Mouse (Mus musculus): Measurements from ENCODE around the gene Itk. TPM values are rescaled to one million over a fixed set of nuclear protein-coding genes. Genes with fewer than 3 reads are reported as not detected.

Itk gene
- polyA plus RNA-seq, 1 experiment from 2014 or later = 0.14 TPM

DNA sequence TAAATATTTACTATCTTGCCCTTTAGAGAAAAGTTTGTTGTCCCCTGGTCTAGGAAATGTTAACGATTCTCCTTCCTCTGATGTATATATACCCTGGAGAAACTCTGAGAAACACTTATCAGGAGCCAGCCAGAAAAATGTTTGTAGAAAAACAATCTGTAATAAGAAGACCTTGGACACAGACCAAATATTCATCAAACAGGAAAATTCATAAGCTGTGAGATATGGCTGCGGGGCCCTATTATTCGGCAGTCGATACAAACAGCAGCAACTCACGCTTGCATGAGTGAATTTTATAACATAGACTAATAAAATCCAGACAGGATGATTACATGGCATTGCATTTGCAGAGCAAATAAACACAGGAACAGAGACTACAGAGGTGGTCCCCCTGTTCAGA is 29.5 kb upstream of the Itk start:
- H3K27me3 ChIP-seq (replicated peaks; ENCODE audit: control insufficient read depth, insufficient read depth, low read length) = no peaks in the 10 kb centered on the region
- DNase-seq (ENCODE audit: low spot score) (no peak), ATAC-seq (replicated peaks; ENCODE audit: low FRiP score) (no peak)
- no peak overlapping the region for H3K27ac ChIP-seq (ENCODE audit: low read depth, low read length)
- H3K4me1 ChIP-seq (replicated peaks; ENCODE audit: control insufficient read depth, insufficient read depth, low read length) = no peaks in the 10 kb centered on the region
- no peak overlapping the region for H3K9ac ChIP-seq (ENCODE audit: low read depth, low read length)
- no peaks in the 10 kb centered on the region for H3K36me3 ChIP-seq (ENCODE audit: control insufficient read depth, insufficient read depth, low read length)
- 81% methylated on average over 5 of the region's 5 CpGs for WGBS
- no peak overlapping the region for H3K4me3 ChIP-seq (ENCODE audit: low read depth, low read length)
- no peak overlapping the region for H3K4me2 ChIP-seq
- H3K9me3 ChIP-seq (ENCODE audit: control insufficient read depth, low read length) = no peaks in the 10 kb centered on the region

DNA sequence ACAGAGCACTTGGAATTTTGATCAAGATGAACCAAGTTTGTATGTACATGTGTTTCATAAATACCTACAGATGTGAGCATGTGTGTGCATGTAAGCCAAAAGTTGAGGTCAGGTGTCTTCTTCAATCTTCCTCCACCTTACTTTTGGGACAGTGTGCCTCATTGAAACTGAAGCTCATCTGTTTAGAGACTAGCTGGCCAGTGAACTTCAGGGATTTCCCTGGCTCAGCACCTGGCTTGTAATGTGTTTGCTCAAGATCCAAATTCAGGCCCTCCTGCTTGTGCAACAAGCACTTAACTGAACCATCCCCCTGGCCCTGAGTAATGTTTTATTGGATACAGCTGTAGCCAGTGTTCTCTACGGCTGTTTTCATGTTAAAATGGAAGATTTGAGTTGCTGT is 29.1 kb upstream of the Itk start:
- 49% methylated on average over 1 of the region's 1 CpGs for WGBS
- no peak for DNase-seq (ENCODE audit: low spot score)
- Histone ChIP-seq H3K4me1 (replicated peaks; ENCODE audit: control insufficient read depth, insufficient read depth, low read length) (no peaks in the 10 kb centered on the region), H3K9me3 (ENCODE audit: control insufficient read depth, low read length) (no peaks in the 10 kb centered on the region), H3K27me3 (replicated peaks; ENCODE audit: control insufficient read depth, insufficient read depth, low read length) (no peaks in the 10 kb centered on the region), H3K4me2 (no peak overlapping the region), H3K9ac (ENCODE audit: low read depth, low read length) (no peak overlapping the region), H3K36me3 (ENCODE audit: control insufficient read depth, insufficient read depth, low read length) (no peaks in the 10 kb centered on the region), H3K27ac (ENCODE audit: low read depth, low read length) (no peak overlapping the region), H3K4me3 (ENCODE audit: low read depth, low read length) (no peak overlapping the region)
- no peak for ATAC-seq (replicated peaks; ENCODE audit: low FRiP score)

DNA sequence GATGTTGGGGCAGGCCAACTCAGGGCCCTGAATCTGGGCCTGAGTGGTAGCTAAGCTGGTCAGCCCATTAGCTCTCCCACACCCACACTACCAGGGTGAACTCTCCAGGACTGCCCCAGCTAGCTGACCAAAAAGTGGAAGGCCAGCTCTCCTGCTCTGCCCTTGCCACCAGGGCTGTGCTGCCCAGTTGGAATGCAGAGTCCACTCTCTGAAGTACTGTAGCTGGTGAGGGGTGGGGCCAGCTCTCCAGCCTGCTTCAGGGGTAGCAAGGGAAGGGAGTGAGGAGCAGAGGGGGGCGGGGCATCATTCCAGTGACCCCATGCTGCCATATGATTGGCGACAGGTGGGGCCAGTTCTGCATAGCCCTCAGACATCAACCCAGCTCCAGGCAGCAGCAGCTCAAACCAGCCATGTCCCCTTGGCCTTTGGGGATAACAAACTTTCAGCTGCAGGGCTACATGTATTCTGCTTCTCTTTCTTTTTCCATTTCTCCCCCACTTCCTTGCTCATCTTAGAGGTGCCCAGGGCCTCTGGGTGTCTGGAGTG is 20.8 kb upstream of the Itk start:
- no peak overlapping the region for H3K4me3 ChIP-seq (ENCODE audit: low read depth, low read length)
- ATAC-seq (replicated peaks; ENCODE audit: low FRiP score) (no peak), DNase-seq (ENCODE audit: low spot score) (no peak)
- H3K36me3 ChIP-seq (ENCODE audit: control insufficient read depth, insufficient read depth, low read length) = no peaks in the 10 kb centered on the region
- no peaks in the 10 kb centered on the region for H3K4me1 ChIP-seq (replicated peaks; ENCODE audit: control insufficient read depth, insufficient read depth, low read length)
- no peak overlapping the region for H3K27ac ChIP-seq (ENCODE audit: low read depth, low read length)
- no peaks in the 10 kb centered on the region for H3K9me3 ChIP-seq (ENCODE audit: control insufficient read depth, low read length)
- H3K9ac ChIP-seq (ENCODE audit: low read depth, low read length) = no peak overlapping the region
- WGBS = 50% methylated on average over 2 of the region's 2 CpGs
- H3K27me3 ChIP-seq (replicated peaks; ENCODE audit: control insufficient read depth, insufficient read depth, low read length) = no peaks in the 10 kb centered on the region
- no peak overlapping the region for H3K4me2 ChIP-seq

DNA sequence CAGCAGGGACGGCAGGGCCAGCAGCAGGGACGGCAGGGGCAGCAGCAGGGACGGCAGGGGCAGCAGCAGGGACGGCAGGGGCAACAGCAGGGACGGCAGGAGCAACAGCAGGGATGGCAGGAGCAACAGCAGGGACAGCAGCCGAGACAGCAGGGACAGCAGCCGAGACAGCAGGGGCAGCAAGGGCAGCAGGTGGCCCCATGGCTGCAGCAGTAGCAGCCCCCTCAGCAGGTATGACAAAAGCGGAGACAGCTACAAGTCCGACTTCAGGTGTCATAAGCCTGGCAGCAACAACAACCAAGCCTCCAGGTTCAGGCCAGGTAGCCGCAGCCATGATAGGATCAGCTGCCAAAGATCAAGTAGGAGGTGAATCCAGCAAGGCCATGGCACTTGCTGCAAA is 17.4 kb upstream of the Itk start:
- Histone ChIP-seq H3K27ac (ENCODE audit: low read depth, low read length) (no peak overlapping the region), H3K36me3 (ENCODE audit: control insufficient read depth, insufficient read depth, low read length) (no peaks in the 10 kb centered on the region), H3K4me1 (replicated peaks; ENCODE audit: control insufficient read depth, insufficient read depth, low read length) (no peaks in the 10 kb centered on the region), H3K4me2 (no peak overlapping the region), H3K4me3 (ENCODE audit: low read depth, low read length) (no peak overlapping the region), H3K27me3 (replicated peaks; ENCODE audit: control insufficient read depth, insufficient read depth, low read length) (no peaks in the 10 kb centered on the region), H3K9ac (ENCODE audit: low read depth, low read length) (no peak overlapping the region), H3K9me3 (ENCODE audit: control insufficient read depth, low read length) (no peaks in the 10 kb centered on the region)
- DNase-seq (ENCODE audit: low spot score) (no peak), ATAC-seq (replicated peaks; ENCODE audit: low FRiP score) (no peak)
- WGBS = 53% methylated on average over 10 of the region's 10 CpGs

- no peaks in the 10 kb centered on the region for H3K27me3 ChIP-seq (replicated peaks; ENCODE audit: control insufficient read depth, insufficient read depth, low read length)
- WGBS = 82% methylated on average over 16 of the region's 16 CpGs
- DNase-seq (ENCODE audit: low spot score) (no peak), ATAC-seq (replicated peaks; ENCODE audit: low FRiP score) (no peak)
- H3K4me2 ChIP-seq = no peak overlapping the region
- H3K36me3 ChIP-seq (ENCODE audit: control insufficient read depth, insufficient read depth, low read length) = no peaks in the 10 kb centered on the region
- H3K4me1 ChIP-seq (replicated peaks; ENCODE audit: control insufficient read depth, insufficient read depth, low read length) = no peaks in the 10 kb centered on the region
- no peaks in the 10 kb centered on the region for H3K9me3 ChIP-seq (ENCODE audit: control insufficient read depth, low read length)
- H3K4me3 ChIP-seq (ENCODE audit: low read depth, low read length) = no peak overlapping the region
- H3K27ac ChIP-seq (ENCODE audit: low read depth, low read length) = no peak overlapping the region
- H3K9ac ChIP-seq (ENCODE audit: low read depth, low read length) = no peak overlapping the region
Measured at GRCm38 (mm10) chr11:46404986-46405385, 15.7 kb upstream of the Itk start.

DNA sequence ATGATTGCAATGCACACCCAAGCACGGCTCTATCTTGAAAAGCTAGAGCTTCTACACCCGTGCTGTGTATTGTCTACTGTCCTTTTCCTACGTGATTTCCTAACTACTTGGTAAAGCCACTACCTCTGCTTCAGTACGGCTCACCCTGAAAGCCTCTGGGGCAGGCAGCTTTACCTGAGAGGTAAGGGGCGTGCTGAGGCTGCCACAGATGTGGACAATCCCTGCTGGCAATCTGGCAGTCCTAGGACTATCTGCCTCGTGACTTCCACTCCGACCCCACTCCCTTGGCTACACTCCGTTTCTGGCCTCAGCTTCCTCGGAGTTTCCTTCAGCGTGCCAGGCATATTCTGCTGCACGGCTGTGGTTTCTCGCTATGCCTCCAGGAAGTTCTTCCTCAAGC is 12.2 kb upstream of the Itk start:
- no peak overlapping the region for H3K27ac ChIP-seq (ENCODE audit: low read depth, low read length)
- no peak for ATAC-seq (replicated peaks; ENCODE audit: low FRiP score)
- 72% methylated on average over 12 of the region's 12 CpGs for WGBS
- no peak for DNase-seq (ENCODE audit: low spot score)
- no peaks in the 10 kb centered on the region for H3K9me3 ChIP-seq (ENCODE audit: control insufficient read depth, low read length)
- no peaks in the 10 kb centered on the region; the same call in 1 of the 2 replicates for H3K4me1 ChIP-seq (replicated peaks; ENCODE audit: control insufficient read depth, insufficient read depth, low read length)
- no peaks in the 10 kb centered on the region for H3K27me3 ChIP-seq (replicated peaks; ENCODE audit: control insufficient read depth, insufficient read depth, low read length)
- no peaks in the 10 kb centered on the region for H3K36me3 ChIP-seq (ENCODE audit: control insufficient read depth, insufficient read depth, low read length)
- no peak overlapping the region for H3K4me3 ChIP-seq (ENCODE audit: low read depth, low read length)
- no peak overlapping the region for H3K4me2 ChIP-seq
- H3K9ac ChIP-seq (ENCODE audit: low read depth, low read length) = no peak overlapping the region

- no peaks in the 10 kb centered on the region for H3K36me3 ChIP-seq (ENCODE audit: control insufficient read depth, insufficient read depth, low read length)
- DNase-seq (ENCODE audit: low spot score) (no peak), ATAC-seq (replicated peaks; ENCODE audit: low FRiP score) (no peak)
- no peak overlapping the region for H3K4me2 ChIP-seq
- no peaks in the 10 kb centered on the region for H3K9me3 ChIP-seq (ENCODE audit: control insufficient read depth, low read length)
- H3K9ac ChIP-seq (ENCODE audit: low read depth, low read length) = no peak overlapping the region
- H3K4me3 ChIP-seq (ENCODE audit: low read depth, low read length) = no peak overlapping the region
- no peaks in the 10 kb centered on the region for H3K27me3 ChIP-seq (replicated peaks; ENCODE audit: control insufficient read depth, insufficient read depth, low read length)
- H3K27ac ChIP-seq (ENCODE audit: low read depth, low read length) = no peak overlapping the region
- no peaks in the 10 kb centered on the region; the same call in 1 of the 2 replicates for H3K4me1 ChIP-seq (replicated peaks; ENCODE audit: control insufficient read depth, insufficient read depth, low read length)
- 57% methylated on average over 5 of the region's 5 CpGs for WGBS
Measured at GRCm38 (mm10) chr11:46398933-46399383, 9.6 kb upstream of the Itk start.

DNA sequence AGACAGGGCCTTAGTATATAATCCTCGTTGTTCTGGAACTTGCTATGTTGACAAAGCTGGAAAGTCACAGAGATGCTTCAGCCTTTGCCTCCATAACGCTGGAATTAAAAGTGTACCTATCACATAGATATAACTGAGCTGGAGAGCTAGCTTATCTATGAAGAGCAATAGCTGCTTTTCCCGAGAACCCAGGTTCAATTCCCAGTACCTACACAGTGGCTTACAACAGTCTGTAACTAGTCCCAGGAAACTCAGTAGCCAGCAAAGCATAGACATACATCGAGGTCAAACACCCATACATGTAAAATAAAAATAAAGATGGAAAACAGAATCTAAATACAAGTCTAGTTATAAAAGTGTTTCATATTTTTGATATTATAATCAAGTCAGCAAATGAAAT is 9.2 kb upstream of the Itk start:
- H3K9ac ChIP-seq (ENCODE audit: low read depth, low read length) = no peak overlapping the region
- no peak overlapping the region for H3K4me3 ChIP-seq (ENCODE audit: low read depth, low read length)
- DNase-seq (ENCODE audit: low spot score) (no peak), ATAC-seq (replicated peaks; ENCODE audit: low FRiP score) (no peak)
- no peaks in the 10 kb centered on the region for H3K9me3 ChIP-seq (ENCODE audit: control insufficient read depth, low read length)
- no peaks in the 10 kb centered on the region; the same call in 1 of the 2 replicates for H3K4me1 ChIP-seq (replicated peaks; ENCODE audit: control insufficient read depth, insufficient read depth, low read length)
- no peaks in the 10 kb centered on the region for H3K27me3 ChIP-seq (replicated peaks; ENCODE audit: control insufficient read depth, insufficient read depth, low read length)
- H3K4me2 ChIP-seq = no peak overlapping the region
- H3K36me3 ChIP-seq (ENCODE audit: control insufficient read depth, insufficient read depth, low read length) = no peaks in the 10 kb centered on the region
- WGBS = 66% methylated on average over 4 of the region's 4 CpGs
- H3K27ac ChIP-seq (ENCODE audit: low read depth, low read length) = no peak overlapping the region

GRCm38 (mm10) chr11:46397900-46398299 is 8.6 kb upstream of the Itk start:
- DNase-seq (ENCODE audit: low spot score) (no peak), ATAC-seq (replicated peaks; ENCODE audit: low FRiP score) (no peak)
- H3K9me3 ChIP-seq (ENCODE audit: control insufficient read depth, low read length) = no peaks in the 10 kb centered on the region
- H3K9ac ChIP-seq (ENCODE audit: low read depth, low read length) = no peak overlapping the region
- no peaks in the 10 kb centered on the region; the same call in 1 of the 2 replicates for H3K4me1 ChIP-seq (replicated peaks; ENCODE audit: control insufficient read depth, insufficient read depth, low read length)
- no peaks in the 10 kb centered on the region for H3K27me3 ChIP-seq (replicated peaks; ENCODE audit: control insufficient read depth, insufficient read depth, low read length)
- H3K4me2 ChIP-seq = no peak overlapping the region
- H3K4me3 ChIP-seq (ENCODE audit: low read depth, low read length) = no peak overlapping the region
- H3K36me3 ChIP-seq (ENCODE audit: control insufficient read depth, insufficient read depth, low read length) = no peaks in the 10 kb centered on the region
- H3K27ac ChIP-seq (ENCODE audit: low read depth, low read length) = no peak overlapping the region
- WGBS = 62% methylated on average over 2 of the region's 2 CpGs
